Mouse (Mus musculus): ENCODE results near the gene Lipo2.
"Not testable (repeated sequence)": the region's sequence is repeated elsewhere in the genome, so short reads cannot be mapped to it uniquely, and the experiment has no call there.

Gene Lipo2

GRCm38 (mm10) chr19:33751259-33751658, at the start of gene Lipo2:
Gene Lipo2, minus strand, starts transcription at chr19:33751359.
- not testable (repeated sequence) for DNase-seq (ENCODE audit: low spot score)

GRCm38 (mm10) chr19:33787359-33787758, 36.2 kb upstream of the Lipo2 start, which contains the start of gene Lipo1:
Gene Lipo1, minus strand, starts transcription at chr19:33787459.
- DNase-seq (ENCODE audit: low spot score): not testable (repeated sequence)

DNA sequence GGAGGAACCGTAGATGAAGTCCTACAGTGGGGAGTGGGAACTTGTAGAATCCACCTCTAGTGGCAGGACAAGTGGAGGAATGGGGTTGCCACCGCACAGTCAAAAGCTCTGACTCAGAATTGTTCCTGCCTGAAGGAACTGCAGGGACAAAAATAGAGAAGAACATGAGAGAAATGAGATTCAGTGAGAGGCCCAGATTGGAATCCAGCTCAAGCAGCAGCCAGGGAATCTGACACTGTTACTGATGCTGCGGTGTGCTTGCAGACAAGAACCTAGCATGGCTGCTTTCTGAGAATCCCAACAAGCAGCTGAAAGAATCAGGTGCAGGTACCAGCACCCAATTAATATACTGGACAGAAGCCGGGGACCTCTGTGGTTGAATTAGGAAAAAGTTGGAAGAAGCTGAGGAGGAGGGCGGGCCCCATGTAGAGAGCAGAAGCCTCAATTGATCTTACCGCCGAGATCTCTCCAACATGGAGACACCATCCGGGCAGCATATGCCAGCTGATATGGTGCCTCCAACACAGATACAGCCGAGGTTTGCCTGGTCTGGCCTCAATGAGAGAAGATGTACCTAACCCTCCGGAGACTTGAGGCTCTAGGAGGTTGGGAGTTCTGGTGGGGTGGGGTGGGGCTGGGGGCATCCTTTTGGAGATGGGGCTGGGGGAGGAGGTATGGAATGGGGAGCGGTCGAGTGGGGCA, 35.6 kb upstream of the Lipo2 start:
- DNase-seq (ENCODE audit: low spot score): no peak

- peak; percentile 4 for DNase-seq (ENCODE audit: low spot score)
These were observed 10.3 kb upstream of the Lipo2 start, which contains the start of gene Lipo3 for GRCm38 (mm10) chr19:33761287-33762086. Gene Lipo3, minus strand, starts transcription at chr19:33761951.
